Mouse (Mus musculus) CH12.LX (cell line): ENCODE data around the gene Endog. TPM values are rescaled to one million over a fixed set of nuclear protein-coding genes. Genes with fewer than 3 reads are reported as not detected.

Experiments
- DNase-seq: peaks from one replicate; pipeline ENCODE4 v3.0.0-alpha.2; 2013; ENCODE audit errors: extremely low read depth
- H3K27ac ChIP-seq: 2 replicates; pipeline ENCODE4 v1.5.1; 2012; ENCODE audit warnings: low read depth, mild to moderate bottlenecking, control low read depth, moderate library complexity; ENCODE audit not compliant: insufficient read depth
- H3K27me3 ChIP-seq: replicated peaks from 2 replicates; pipeline ENCODE3; 2012; ENCODE audit warnings: inconsistent platforms
- H3K36me3 ChIP-seq, 2 experiments: replicated peaks in 1 of 2; 2 replicates each; pipeline versions ENCODE3 to v1.6.1; 2012; ENCODE audit warnings: inconsistent platforms in 1 of 2, low read length in 1 of 2, mild to moderate bottlenecking in 1 of 2, mixed read lengths in 1 of 2, moderate library complexity in 1 of 2; ENCODE audit not compliant: control insufficient read depth in 1 of 2, insufficient read depth in 1 of 2
- H3K4me1 ChIP-seq, 2 experiments: 2 replicates each; pipeline ENCODE4 v1.6.1; 2012; ENCODE audit warnings: inconsistent platforms in 1 of 2, moderate library complexity in 1 of 2; ENCODE audit not compliant: insufficient read depth in 2 of 2, control insufficient read depth in 1 of 2
- H3K4me2 ChIP-seq: 2 replicates; pipeline ENCODE4 v1.6.1; 2012; ENCODE audit warnings: low read depth, mild to moderate bottlenecking, control low read depth; ENCODE audit not compliant: poor library complexity, insufficient read depth, severe bottlenecking
- H3K4me3 ChIP-seq, 3 experiments: fragments of 150-350 bp in 1 of 3; sonication (generic) in 1 of 3; replicated peaks in 1 of 3; 2 replicates each; pipeline versions ENCODE3 to v1.5.1; 2011 to 2012; ENCODE audit warnings: low read depth in 2 of 3, low read length in 2 of 3, mild to moderate bottlenecking in 2 of 3, moderate library complexity in 2 of 3, control low read depth in 1 of 3, improper control_type of control experiment in 1 of 3, inconsistent platforms in 1 of 3, mixed read lengths in 1 of 3; ENCODE audit not compliant: poor library complexity in 1 of 3
- H3K79me2 ChIP-seq: replicated peaks from 2 replicates; pipeline ENCODE4 v1.6.1; 2012; ENCODE audit warnings: mild to moderate bottlenecking, moderate library complexity; ENCODE audit not compliant: control insufficient read depth, poor library complexity, insufficient read depth, severe bottlenecking; ENCODE audit errors: extremely low read depth
- H3K9ac ChIP-seq: 2 replicates; pipeline ENCODE4 v1.6.1; 2012; ENCODE audit warnings: low read depth, mild to moderate bottlenecking, control low read depth, moderate library complexity; ENCODE audit not compliant: insufficient read depth
- H3K9me3 ChIP-seq: replicated peaks from 2 replicates; pipeline ENCODE3; 2012; ENCODE audit warnings: low read length, inconsistent platforms, mixed read lengths
- CTCF ChIP-seq, 2 experiments: IDR thresholded peaks in 1 of 2; conservative IDR thresholded peaks in 1 of 2; 2 replicates each; pipeline ENCODE4 v1.5.1; 2011 to 2012; ENCODE audit warnings: low read depth in 2 of 2, low read length in 2 of 2, improper control_type of control experiment in 1 of 2, inconsistent platforms in 1 of 2, mild to moderate bottlenecking in 1 of 2, moderate library complexity in 1 of 2
- GABPA ChIP-seq: IDR thresholded peaks from 2 replicates; pipeline ENCODE4 v1.6.1; 2012; ENCODE audit warnings: low read depth, low read length, improper control_type of control experiment, inconsistent platforms; ENCODE audit not compliant: insufficient replicate concordance
- MXI1 ChIP-seq: IDR thresholded peaks from 2 replicates; pipeline ENCODE4 v1.6.1; 2011; ENCODE audit warnings: mild to moderate bottlenecking, low read depth, low read length, improper control_type of control experiment
- NELFE ChIP-seq: IDR thresholded peaks from 2 replicates; pipeline ENCODE4 v1.6.1; 2011; ENCODE audit warnings: low read depth, low read length, improper control_type of control experiment
- POLR2AphosphoS2 ChIP-seq: IDR thresholded peaks from 2 replicates; pipeline ENCODE4 v1.6.1; 2011; ENCODE audit warnings: low read depth, low read length, improper control_type of control experiment
- RAD21 ChIP-seq: IDR thresholded peaks from 2 replicates; pipeline ENCODE4 v1.6.1; 2011; ENCODE audit warnings: low read depth, mild to moderate bottlenecking, low read length, improper control_type of control experiment, moderate library complexity
- SMC3 ChIP-seq: IDR thresholded peaks from 2 replicates; pipeline ENCODE4 v1.6.1; 2011; ENCODE audit warnings: low read depth, low read length, improper control_type of control experiment
- ZKSCAN1 ChIP-seq: IDR thresholded peaks from 2 replicates; pipeline ENCODE4 v1.6.1; 2012; ENCODE audit warnings: low read depth, inconsistent platforms, low read length, improper control_type of control experiment, borderline replicate concordance
- ZNF384 ChIP-seq: IDR thresholded peaks from 2 replicates; pipeline ENCODE4 v1.6.1; 2012; ENCODE audit warnings: low read depth, low read length, improper control_type of control experiment, inconsistent platforms
- dilution Hi-C: fragments of 300-500 bp; cut with MboI; formaldehyde crosslinking; loops from 2 replicates; pipeline ENCODE4 v1.14.3; 2020; ENCODE audit warnings: low sequenced_read_pairs; ENCODE audit not compliant: extremely low pct_unique_long_range_greater_than_20kb, extremely low pct_ligation_motif_present
- in situ Hi-C: fragments of 300-500 bp; cut with MboI; formaldehyde crosslinking; loops from 3 replicates; pipeline ENCODE4 v1.14.3; 2019; ENCODE audit warnings: low sequenced_read_pairs, low pct_ligation_motif_present, low pct_unique_long_range_greater_than_20kb, mixed read lengths
- polyA plus RNA-seq: library from polyadenylated mRNA; unstranded; fragments of >175 nt; gene quantifications from 2 replicates; pipeline ENCODE4 v1.2.1, GENCODE M21; 2012; ENCODE audit warnings: low read depth; ENCODE audit not compliant: insufficient read length
- total RNA-seq, 2 experiments: library from RNA; depleted of rRNA; stranded (reverse); fragments of 300-350 nt in 1 of 2; fragments of >200 nt in 1 of 2; gene quantifications; 2 replicates each; pipeline ENCODE4 v1.2.3; 2012 to 2014

Gene Endog
- total and polyA plus RNA-seq, 3 experiments, result 9.2 TPM; not detected in 2

DNA sequence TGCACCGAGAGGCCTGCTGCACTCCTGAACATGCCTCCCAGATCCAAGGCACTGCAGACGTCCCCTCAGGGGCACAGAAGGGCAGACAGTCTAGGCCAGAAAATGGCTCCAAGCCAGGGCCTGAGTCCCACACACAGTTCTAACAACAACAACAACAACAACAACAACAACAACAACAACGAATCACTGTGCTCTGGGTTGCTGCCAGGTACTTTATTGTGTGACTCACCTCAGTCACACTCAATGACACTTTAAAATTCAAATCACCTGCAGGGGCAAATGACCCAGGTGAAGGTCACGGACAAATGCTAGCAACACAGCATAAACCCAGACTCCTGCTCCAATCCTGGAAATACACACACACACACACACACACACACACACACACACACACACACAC lies 26.7 kb downstream of the Endog start:
- no peaks in the 10 kb centered on the region for H3K9me3 ChIP-seq
- peaks cover 0 to 5% of the 10 kb centered on the region in 2 experiments for H3K36me3 ChIP-seq
- no peaks in the 10 kb centered on the region for H3K27me3 ChIP-seq
- peaks cover 0 to 4% of the 10 kb centered on the region in 2 experiments; a peak in 1 of 4 replicates for H3K4me1 ChIP-seq
- H3K9ac ChIP-seq, result no peak overlapping the region
- no peaks in the 10 kb centered on the region for H3K79me2 ChIP-seq
- dilution Hi-C loops (no loop called here), in situ Hi-C loops (no loop called here)
- H3K4me2 ChIP-seq, result no peak overlapping the region
- TF ChIP-seq ZKSCAN1, result no peak
- no peak overlapping the region for H3K4me3 ChIP-seq
- H3K27ac ChIP-seq, result no peak overlapping the region
- DNase-seq, result no peak

DNA sequence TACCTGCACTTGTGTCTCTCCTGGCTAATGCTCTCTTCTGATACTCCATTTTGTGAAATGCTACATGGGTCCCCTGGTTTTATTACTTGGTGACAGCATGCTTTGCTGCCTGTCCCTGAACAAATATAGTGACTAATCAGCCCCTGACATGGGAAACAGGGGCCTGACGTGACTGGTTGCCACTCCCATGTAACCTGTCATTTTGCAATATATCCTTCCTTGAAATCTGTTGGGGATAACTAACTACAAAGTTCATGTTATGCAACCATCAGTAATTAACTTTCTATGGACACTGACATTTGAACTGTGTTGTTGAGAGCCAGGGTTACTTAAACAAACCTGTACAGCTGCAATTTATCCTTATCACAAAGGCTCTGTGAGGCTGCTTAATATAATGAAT lies 28.7 kb downstream of the Endog start:
- Histone ChIP-seq H3K9ac (no peak overlapping the region), H3K79me2 (no peaks in the 10 kb centered on the region), H3K4me3 (no peak overlapping the region), H3K9me3 (no peaks in the 10 kb centered on the region), H3K4me1 (peaks cover 4 to 9% of the 10 kb centered on the region in 2 experiments; a peak in 3 of 4 replicates), H3K36me3 (peaks cover 0 to 4% of the 10 kb centered on the region in 2 experiments), H3K27me3 (no peaks in the 10 kb centered on the region), H3K27ac (no peak overlapping the region), H3K4me2 (no peak overlapping the region)
- TF ChIP-seq ZNF384 (no peak), NELFE (no peak), GABPA (no peak)
- in situ Hi-C loops (no loop called here), dilution Hi-C loops (no loop called here)
- DNase-seq, result no peak

DNA sequence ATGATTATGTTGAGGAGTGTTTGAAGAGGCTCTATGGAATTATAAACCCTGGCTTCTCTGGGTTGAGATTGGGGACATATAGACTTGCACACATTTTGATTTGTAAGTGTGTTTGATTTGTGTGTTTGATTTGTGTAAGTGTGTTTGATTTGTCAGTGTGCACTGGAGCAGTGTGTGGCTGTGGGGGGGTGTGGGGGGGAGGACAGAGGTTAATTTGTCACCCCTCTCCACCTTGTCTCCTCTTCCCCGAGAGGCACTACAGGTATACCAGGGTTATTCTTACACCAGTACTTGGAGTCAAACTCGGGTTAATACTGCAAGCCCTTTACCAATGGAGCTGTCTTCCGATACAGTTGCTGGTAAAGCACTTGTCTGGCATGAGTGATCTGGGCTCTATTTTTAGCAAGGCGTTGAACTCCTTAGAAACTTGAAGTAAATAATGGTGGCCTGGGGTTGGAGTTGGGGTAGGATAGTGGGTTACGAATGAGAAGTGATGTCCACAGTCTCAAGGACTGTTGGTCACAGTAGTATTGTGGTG lies 29.2 kb downstream of the Endog start:
- no peak overlapping the region for H3K4me3 ChIP-seq
- H3K79me2 ChIP-seq, result no peaks in the 10 kb centered on the region
- H3K9me3 ChIP-seq, result no peaks in the 10 kb centered on the region
- dilution Hi-C loops, result no loop called here
- no peaks in the 10 kb centered on the region for H3K27me3 ChIP-seq
- no peak overlapping the region for H3K27ac ChIP-seq
- no peak for DNase-seq
- no peak for TF ChIP-seq MXI1
- no peak overlapping the region for H3K4me2 ChIP-seq
- no peak overlapping the region for H3K9ac ChIP-seq
- H3K36me3 ChIP-seq, result peaks cover 0 to 4% of the 10 kb centered on the region in 2 experiments
- in situ Hi-C loops, result no loop called here
- H3K4me1 ChIP-seq, result peaks cover 4 to 9% of the 10 kb centered on the region in 2 experiments; a peak in 3 of 4 replicates

DNA sequence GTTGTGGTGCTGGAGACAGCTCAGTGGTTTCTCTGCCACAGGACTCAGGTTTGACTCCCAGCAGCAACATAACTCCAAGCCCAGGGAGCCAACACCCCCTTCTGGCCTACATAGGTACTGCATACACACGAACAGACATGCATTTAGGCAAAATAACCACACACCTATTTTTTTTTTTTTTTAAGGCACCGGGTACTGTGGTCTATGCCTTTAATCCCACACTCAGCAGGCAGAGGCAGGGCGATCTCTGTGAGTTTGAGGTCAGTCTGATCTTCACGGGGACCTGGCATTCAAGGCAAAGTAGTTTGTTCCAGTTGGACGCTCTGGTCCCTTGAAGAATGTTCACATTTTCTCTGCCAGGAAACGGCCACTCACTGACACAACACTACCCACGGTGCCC lies 32.1 kb downstream of the Endog start:
- no peaks in the 10 kb centered on the region for H3K79me2 ChIP-seq
- H3K4me3 ChIP-seq, result no peak overlapping the region
- dilution Hi-C loops (no loop called here), in situ Hi-C loops (no loop called here)
- peaks cover 23% of the 10 kb centered on the region for H3K27me3 ChIP-seq
- no peaks in the 10 kb centered on the region for H3K36me3 ChIP-seq
- peak; percentile 61 for DNase-seq
- no peak overlapping the region for H3K27ac ChIP-seq
- no peaks in the 10 kb centered on the region for H3K9me3 ChIP-seq
- no peak overlapping the region for H3K4me2 ChIP-seq
- H3K9ac ChIP-seq, result no peak overlapping the region
- peaks cover 8 to 16% of the 10 kb centered on the region in 2 experiments for H3K4me1 ChIP-seq
- peak; percentile 49 for TF ChIP-seq SMC3
- TF ChIP-seq CTCF (conservative IDR thresholded peaks at IDR 0.05 in 1 of 2, IDR thresholded peaks at IDR 0.05 in 1 of 2; ENCODE audit: low read depth in 2 of 2, low read length in 2 of 2), result peak; percentile 64 to 68
- TF ChIP-seq ZNF384, result peak; percentile 80
- peak; percentile 61 for TF ChIP-seq RAD21
- no peak for TF ChIP-seq POLR2AphosphoS2
